Mouse (Mus musculus): ENCODE measurements around the gene Pax9.

Gene Pax9

GRCm38 (mm10) chr12:56697011-56697740 is 5.6 kb downstream of the Pax9 start:
- no peak for DNase-seq (ENCODE audit: extremely low read depth, low read depth, low spot score)

- no peak for DNase-seq (ENCODE audit: extremely low read depth, low read depth, low spot score)
Observed at GRCm38 (mm10) chr12:56697785-56698184, 6.2 kb downstream of the Pax9 start.

DNA sequence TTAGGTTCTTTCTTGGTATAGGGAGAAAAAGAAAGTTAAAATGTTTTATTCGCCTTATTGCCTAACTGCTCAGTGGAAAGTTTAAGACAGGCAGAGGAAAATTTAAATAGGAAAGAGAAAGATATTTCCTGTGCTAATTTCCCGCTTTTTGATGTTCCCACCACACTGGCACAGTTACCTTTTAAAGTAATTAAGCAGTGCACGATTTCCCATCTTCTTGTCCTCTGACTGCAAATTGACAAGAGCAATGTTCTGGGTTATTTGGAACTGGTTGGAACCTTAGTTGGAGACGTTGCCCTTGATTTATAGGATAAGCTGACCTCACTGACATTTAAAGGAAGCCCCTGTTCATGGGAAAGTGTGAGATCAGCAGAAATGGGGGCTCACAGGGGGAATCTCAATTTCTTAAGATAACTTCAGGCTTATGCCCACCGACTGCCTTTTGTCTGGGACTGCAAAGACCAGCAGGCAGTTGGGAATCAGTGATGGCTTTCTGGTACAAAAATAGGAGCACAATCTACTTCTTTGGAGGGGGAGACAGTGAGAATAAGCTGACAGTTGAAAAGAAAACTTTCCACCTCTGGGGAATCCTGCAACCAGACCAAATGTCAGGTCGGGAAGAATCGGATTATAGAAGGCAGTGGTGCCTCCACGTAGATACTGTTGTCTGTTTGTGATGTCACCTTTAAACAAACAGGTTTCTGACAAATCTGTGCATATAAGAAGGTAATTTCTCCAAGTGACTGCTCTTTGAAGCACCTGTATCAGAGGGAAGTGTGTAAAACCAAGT is 6.8 kb downstream of the Pax9 start:
- no peak for DNase-seq (ENCODE audit: extremely low read depth, low read depth, low spot score)

DNA sequence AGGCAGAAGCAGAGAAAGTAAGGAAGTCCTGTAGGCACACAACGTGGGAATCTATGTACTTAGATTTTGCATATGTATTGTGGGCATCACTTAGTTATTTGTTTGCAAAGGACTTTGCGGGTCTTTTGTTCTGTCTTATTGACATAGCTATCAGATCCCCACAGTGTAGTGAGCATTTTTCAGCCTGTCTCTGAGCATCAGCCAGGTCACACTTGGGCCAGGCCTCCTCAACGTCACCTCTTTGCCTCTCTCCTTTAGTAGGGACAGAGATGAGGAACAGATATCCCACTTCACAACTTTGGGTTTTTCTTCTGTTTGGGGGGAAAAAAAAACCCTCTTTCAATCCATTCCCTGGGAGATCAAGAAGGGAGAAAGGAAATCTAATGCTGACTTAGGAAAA is 7.8 kb downstream of the Pax9 start:
- no peak for DNase-seq (ENCODE audit: extremely low read depth, low read depth, low spot score)

DNA sequence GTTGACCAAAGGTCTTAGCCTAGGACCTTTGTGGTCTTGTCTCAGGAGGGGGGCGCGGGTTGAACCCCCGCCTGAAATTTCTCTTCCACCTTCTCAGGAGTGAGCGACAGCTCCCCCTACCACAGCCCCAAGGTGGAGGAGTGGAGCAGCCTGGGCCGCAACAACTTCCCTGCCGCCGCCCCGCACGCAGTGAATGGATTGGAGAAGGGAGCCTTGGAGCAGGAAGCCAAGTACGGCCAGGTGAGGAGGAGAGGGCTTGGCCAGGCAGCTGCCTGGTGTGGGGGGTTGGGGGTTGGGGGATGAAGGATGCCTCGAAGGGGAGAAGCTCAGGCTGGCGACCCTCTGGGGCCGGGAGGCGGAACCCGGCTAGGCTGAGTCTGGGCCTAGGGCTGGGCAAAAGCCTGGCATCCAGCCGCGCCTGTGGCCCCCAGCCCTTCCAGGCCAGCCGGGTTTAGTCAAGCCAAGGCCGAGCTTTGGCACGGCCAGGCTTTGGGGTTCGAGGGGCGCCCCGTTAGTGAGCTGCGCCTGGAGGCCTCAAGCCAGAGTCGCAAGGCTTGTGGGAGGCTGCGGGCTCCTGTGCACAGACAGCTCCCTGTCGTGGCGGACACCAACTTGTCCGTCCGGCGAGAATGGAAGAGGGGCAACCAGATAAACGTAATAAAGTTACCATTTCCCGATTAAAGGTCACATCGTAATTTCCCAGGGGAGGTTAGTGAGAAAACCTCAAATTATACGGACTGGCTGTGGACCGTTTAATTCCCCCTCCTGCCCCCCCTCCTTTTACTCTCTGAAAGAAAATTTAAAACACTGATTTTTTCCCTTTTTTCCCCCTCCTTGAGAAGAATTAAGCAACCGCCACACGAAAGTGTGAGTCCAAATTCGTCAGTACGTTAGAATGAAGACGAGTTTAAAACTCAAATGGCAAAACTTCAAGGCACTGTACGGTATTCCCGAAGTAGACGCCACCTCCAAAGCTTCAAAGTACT is 8.6 kb downstream of the Pax9 start:
- DNase-seq (ENCODE audit: extremely low read depth, low read depth, low spot score), result no peak

- no peak for DNase-seq (ENCODE audit: extremely low read depth, low read depth, low spot score)
Observed at GRCm38 (mm10) chr12:56701004-56701403, 9.4 kb downstream of the Pax9 start.

GRCm38 (mm10) chr12:56717971-56718706 is 26.6 kb downstream of the Pax9 start:
- no peak for DNase-seq (ENCODE audit: extremely low read depth, low read depth, low spot score)

GRCm38 (mm10) chr12:56718707-56719051 is 27.1 kb downstream of the Pax9 start:
- no peak for DNase-seq (ENCODE audit: extremely low read depth, low read depth, low spot score)

- DNase-seq (ENCODE audit: extremely low read depth, low read depth, low spot score), result no peak
Observed at GRCm38 (mm10) chr12:56727631-56728030, 36.1 kb downstream of the Pax9 start.

DNA sequence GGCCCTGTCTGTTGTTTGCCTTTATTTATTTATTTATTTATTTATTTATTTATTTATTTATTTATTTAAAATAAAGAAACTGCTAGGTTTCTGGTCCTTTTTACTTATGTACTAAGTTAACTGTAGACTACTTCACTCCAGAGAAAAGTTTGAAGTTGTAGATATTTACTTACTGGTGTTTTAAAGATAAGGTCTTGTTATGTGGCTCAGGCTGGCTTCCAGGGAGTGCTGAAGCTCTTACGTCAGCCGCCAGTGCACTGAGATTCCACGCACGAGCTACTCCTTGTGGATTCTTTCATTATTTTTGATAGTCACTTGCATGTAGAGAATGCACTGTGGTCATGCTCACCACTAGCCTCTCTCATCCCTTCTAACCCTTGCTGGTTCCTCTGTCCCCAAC is 45.5 kb downstream of the Pax9 start:
- DNase-seq (ENCODE audit: extremely low read depth, low read depth, low spot score), result no peak

Measured in fat pad, adult 2 months (tissue).